Mouse (Mus musculus) kidney, adult 2 months (tissue): ENCODE results near the gene Apom.

Experiments
- CTCF ChIP-seq: fragments of 200-500 bp; conservative IDR thresholded peaks from 2 replicates; pipeline ENCODE4 v1.5.1; 2011; ENCODE audit warnings: low read depth, mild to moderate bottlenecking, control low read depth, low read length, moderate library complexity, mixed read lengths; ENCODE audit not compliant: insufficient read depth, insufficient read length
- POLR2A ChIP-seq: fragments of 200-500 bp; IDR thresholded peaks from one replicate; pipeline ENCODE4 v1.6.1; 2011; ENCODE audit warnings: low read depth, low read length, control low read depth

- TF ChIP-seq POLR2A (no peak), CTCF (no peak)
Observed at GRCm38 (mm10) chr17:35161421-35161820, 29.6 kb upstream of the Apom start.
